Mouse (Mus musculus) liver, embryonic 14.5 days (tissue): ENCODE results near the gene 1520401A03Rik.

Experiments
- CTCF ChIP-seq: IDR thresholded peaks from 2 replicates; pipeline ENCODE4 v1.5.1; 2016; ENCODE audit warnings: antibody characterized with exemption, low read depth, control low read depth
- EP300 ChIP-seq: IDR thresholded peaks from 2 replicates; pipeline ENCODE4 v1.6.1; 2016; ENCODE audit warnings: antibody characterized with exemption, low read depth

DNA sequence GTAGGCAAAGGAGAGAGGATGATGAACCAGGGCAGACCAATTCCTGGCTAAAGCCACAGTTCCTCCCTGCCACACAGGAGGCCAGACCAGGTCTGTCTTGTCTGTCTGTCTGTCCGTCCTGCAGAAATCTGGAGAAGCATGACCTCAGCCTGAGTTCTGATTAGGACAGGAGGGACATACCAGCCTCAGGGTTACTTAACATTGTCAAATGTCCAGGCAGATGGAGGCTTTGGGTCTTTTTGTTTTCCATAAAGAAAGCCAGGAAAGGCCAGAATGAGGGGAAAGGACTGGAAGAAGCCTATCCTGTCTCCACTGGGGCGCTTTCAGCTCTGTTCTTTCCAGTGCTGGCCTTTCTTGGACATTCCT lies 16.2 kb upstream of the 1520401A03Rik start:
- no peak for TF ChIP-seq CTCF
- TF ChIP-seq EP300, result no peak
